Mouse (Mus musculus) thymus, postnatal 10 days (tissue): ENCODE data around the gene Mkln1.
A peak's percentile ranks its signal among the peaks of the same experiment; 100 is the strongest.

ENCODE experiments used
- DNase-seq, 2 experiments: peaks; one replicate each; pipeline ENCODE4 v3.0.0; 2021; ENCODE audit warnings: low spot score in 2 of 2

The Mkln1 gene

GRCm38 (mm10) chr6:31513726-31514125, 115.2 kb downstream of the Mkln1 start:
- no peak for DNase-seq

GRCm38 (mm10) chr6:31517681-31518337, 119.3 kb downstream of the Mkln1 start:
- no peak for DNase-seq

GRCm38 (mm10) chr6:31518338-31518698, 119.8 kb downstream of the Mkln1 start:
- DNase-seq = no peak

GRCm38 (mm10) chr6:31519001-31519471, 120.5 kb downstream of the Mkln1 start:
- DNase-seq = no peak

GRCm38 (mm10) chr6:31520486-31521215, 122.1 kb downstream of the Mkln1 start:
- no peak for DNase-seq

- DNase-seq = no peak
Measured at GRCm38 (mm10) chr6:31521491-31522355, 123.2 kb downstream of the Mkln1 start.

- DNase-seq = no peak
Measured at GRCm38 (mm10) chr6:31522478-31522877, 123.9 kb downstream of the Mkln1 start.

- no peak for DNase-seq
Measured at GRCm38 (mm10) chr6:31523039-31523438, 124.5 kb downstream of the Mkln1 start.

GRCm38 (mm10) chr6:31523657-31524056, 125.1 kb downstream of the Mkln1 start:
- DNase-seq = no peak

- no peak for DNase-seq
Measured at GRCm38 (mm10) chr6:31524121-31524520, 125.6 kb downstream of the Mkln1 start.

GRCm38 (mm10) chr6:31524647-31525046, 126.1 kb downstream of the Mkln1 start:
- no peak for DNase-seq

GRCm38 (mm10) chr6:31525231-31525900, 126.8 kb downstream of the Mkln1 start:
- DNase-seq = peak; percentile 10 to 40

- DNase-seq = no peak
Measured at GRCm38 (mm10) chr6:31526929-31527328, 128.4 kb downstream of the Mkln1 start.

- DNase-seq = peak in 1 of 2 experiments; percentile 18
Measured at GRCm38 (mm10) chr6:31527897-31528296, 129.4 kb downstream of the Mkln1 start.

GRCm38 (mm10) chr6:31528339-31528738, 129.8 kb downstream of the Mkln1 start:
- DNase-seq = no peak

GRCm38 (mm10) chr6:31531880-31532279, 133.3 kb downstream of the Mkln1 start:
- DNase-seq = no peak

GRCm38 (mm10) chr6:31534705-31535104, 136.2 kb downstream of the Mkln1 start:
- DNase-seq = no peak

- DNase-seq = no peak
Measured at GRCm38 (mm10) chr6:31537193-31537592, 138.7 kb downstream of the Mkln1 start.

- no peak for DNase-seq
Measured at GRCm38 (mm10) chr6:31538112-31538511, 139.6 kb downstream of the Mkln1 start.

- DNase-seq = no peak
Measured at GRCm38 (mm10) chr6:31540018-31540417, 141.5 kb downstream of the Mkln1 start.

GRCm38 (mm10) chr6:31544318-31544717, 145.8 kb downstream of the Mkln1 start:
- DNase-seq = no peak
